9 mouse cellular contexts compared by ENCODE assay signal in the genomic region with DNA sequence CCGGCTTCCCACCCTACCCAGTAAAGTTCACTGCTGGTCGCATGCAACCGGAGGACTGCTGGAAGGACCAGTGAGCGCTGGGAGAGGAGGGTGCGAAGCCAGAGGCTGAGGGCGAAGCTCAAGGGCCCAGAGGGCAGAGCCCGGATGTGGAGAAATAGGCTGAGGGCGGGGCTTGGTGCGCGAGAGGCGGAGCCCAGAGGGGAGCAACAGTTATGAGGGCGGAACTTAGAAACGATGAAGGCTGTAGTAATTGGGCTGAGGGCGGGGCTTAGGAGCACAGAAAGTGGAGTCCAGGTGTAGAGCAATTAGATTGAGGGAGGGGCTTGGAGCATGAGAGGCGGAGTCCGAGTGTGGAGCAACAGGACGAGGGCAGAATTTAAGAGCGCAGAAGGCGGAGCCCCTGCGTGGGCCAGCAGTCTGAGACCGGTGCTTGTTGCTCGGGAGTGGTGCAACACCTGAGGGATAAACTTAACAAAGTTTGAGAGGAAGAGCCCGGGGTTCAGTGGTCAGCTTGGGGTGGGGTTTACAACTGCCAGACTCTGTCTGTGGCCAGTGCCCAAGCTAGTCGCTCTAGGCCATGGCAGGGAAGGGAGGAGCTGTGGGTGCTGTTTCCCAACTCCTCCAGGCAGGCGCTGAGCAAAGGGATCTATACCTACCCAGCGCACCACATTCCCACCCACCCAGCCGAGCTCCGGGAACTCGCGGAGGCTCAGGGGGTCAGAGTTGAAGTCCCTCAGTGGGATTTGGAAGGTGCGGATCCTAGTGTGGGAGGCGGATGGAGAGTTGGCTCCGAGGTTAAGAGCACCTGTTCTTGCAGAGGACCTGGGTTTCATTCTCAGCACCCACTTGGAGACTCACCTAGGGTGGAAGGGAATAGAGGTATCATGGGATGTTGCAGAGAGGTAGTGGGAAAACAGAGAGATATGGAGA.
DNase-seq lines count a peak whose midpoint lies in the region; ATAC-seq and TF ChIP-seq lines count a peak whose summit lies in the region.
"Had no signal": no experiment of that assay in that cellular context is flagged by ENCODE, and none has a peak within 500 bp of the region (broad histone marks: within the 10 kb centered on the region; RNA-seq: fewer than 3 reads in every experiment).

No protein-coding gene starts in this region.

- H3K4me2 ChIP-seq in heart, embryonic 15.5 days = peak overlapping the region; percentile 41
- peak overlapping the region; percentile 4 for H3K4me2 ChIP-seq in kidney, postnatal 0 days (ENCODE audit: low read length)

- H3K4me1 ChIP-seq in heart, embryonic 15.5 days (replicated peaks) = no peaks in the 10 kb centered on the region
- H3K4me1 ChIP-seq in kidney, postnatal 0 days (replicated peaks; ENCODE audit: insufficient read depth, low read length) = no peaks in the 10 kb centered on the region

- no peak for TF ChIP-seq CTCF in brain, embryonic 14.5 days (IDR thresholded peaks at IDR 0.05; ENCODE audit: borderline replicate concordance, extremely low read depth, insufficient read depth, insufficient read length)
- TF ChIP-seq CTCF in kidney, postnatal 0 days (IDR thresholded peaks at IDR 0.05; ENCODE audit: low read depth) = no peak

- peaks cover 12% of the 10 kb centered on the region; the same call in 1 of the 2 replicates for H3K9me3 ChIP-seq in heart, embryonic 15.5 days (replicated peaks)
- H3K9me3 ChIP-seq in kidney, postnatal 0 days (replicated peaks; ENCODE audit: low read length) = peaks cover 11% of the 10 kb centered on the region

- 38% methylated on average over 33 of the region's 33 CpGs for WGBS in heart, embryonic 15.5 days
- WGBS in kidney, postnatal 0 days = 46% methylated on average over 33 of the region's 33 CpGs

- ATAC-seq in erythroblast, adult 5-6 weeks (replicated peaks; ENCODE audit: low FRiP score, poor library complexity, severe bottlenecking) = peak; percentile 60; the same call in 1 of the 2 replicates
- ATAC-seq in heart, embryonic 15.5 days (replicated peaks; ENCODE audit: insufficient number of reproducible peaks, insufficient read depth, low FRiP score, low read depth) = peak; percentile 76
- ATAC-seq in kidney, postnatal 0 days (replicated peaks; ENCODE audit: low FRiP score, low read depth) = peak; percentile 88

- no peak overlapping the region for H3K27ac ChIP-seq in heart, embryonic 15.5 days
- no peak overlapping the region for H3K27ac ChIP-seq in kidney, postnatal 0 days
- H3K27ac ChIP-seq: layer of hippocampus, adult 2 months had no signal

- H3K9ac ChIP-seq in heart, embryonic 15.5 days = no peak overlapping the region
- H3K9ac ChIP-seq in kidney, postnatal 0 days (ENCODE audit: low read depth, low read length) = no peak overlapping the region

- no peak for TF ChIP-seq POLR2A in brain, embryonic 14.5 days (IDR thresholded peaks at IDR 0.05; ENCODE audit: borderline replicate concordance, extremely low read depth, insufficient read depth, insufficient read length, poor library complexity, severe bottlenecking)

- peak; percentile 24 for DNase-seq in MN1 (ENCODE audit: low spot score)
- peak; percentile 18 for DNase-seq in brain, embryonic 14.5 days (ENCODE audit: low read depth)
- peak; percentile 65 for DNase-seq in kidney, postnatal 0 days (ENCODE audit: low spot score)
- DNase-seq in lung, postnatal 25 days (ENCODE audit: low spot score) = peak; percentile 70
- DNase-seq in ovary, postnatal 36 days (ENCODE audit: low spot score) = peak; percentile 56
- DNase-seq in urinary bladder, postnatal 36 days (ENCODE audit: low spot score in 2 of 2) = peak; percentile 63 to 86

- H3K4me3 ChIP-seq in heart, embryonic 15.5 days = peak overlapping the region; percentile 16
- peak overlapping the region; percentile 3; the same call in 1 of the 2 replicates for H3K4me3 ChIP-seq in kidney, postnatal 0 days (replicated peaks; ENCODE audit: low read depth, low read length)
- H3K4me3 ChIP-seq: layer of hippocampus, adult 2 months had no signal

- no peaks in the 10 kb centered on the region for H3K36me3 ChIP-seq in heart, embryonic 15.5 days
- H3K36me3 ChIP-seq in kidney, postnatal 0 days (ENCODE audit: insufficient read depth, low read length) = no peaks in the 10 kb centered on the region

- peaks cover 4% of the 10 kb centered on the region; the same call in 1 of the 2 replicates for H3K27me3 ChIP-seq in heart, embryonic 15.5 days
- no peaks in the 10 kb centered on the region for H3K27me3 ChIP-seq in kidney, postnatal 0 days (ENCODE audit: insufficient read depth, low read length)

Comparison
In these comparisons a context has a peak if more than half of its experiments do, and no peak if none do; other contexts are left out.
1. DNase-seq: peak in every context shown above with its lines; median percentile 74 in urinary bladder, postnatal 36 days; 70 in lung, postnatal 25 days; 65 in kidney, postnatal 0 days; 56 in ovary, postnatal 36 days; 24 in MN1; 18 in brain, embryonic 14.5 days.